Mouse (Mus musculus) small intestine, adult 2 months (tissue): ENCODE measurements around the gene En2.

Experiments used
- CTCF ChIP-seq: fragments of 200-500 bp; IDR thresholded peaks from 2 replicates; pipeline ENCODE4 v1.5.1; 2012; ENCODE audit warnings: low read depth, mild to moderate bottlenecking, control low read depth, inconsistent platforms, low read length, moderate library complexity, mixed read lengths; ENCODE audit not compliant: insufficient replicate concordance, insufficient read length; ENCODE audit errors: extremely low read depth
- POLR2A ChIP-seq: fragments of 200-500 bp; IDR thresholded peaks from 2 replicates; pipeline ENCODE4 v1.6.1; 2012; ENCODE audit warnings: low read depth, mild to moderate bottlenecking, control low read depth, inconsistent platforms, low read length, moderate library complexity

GRCm38 (mm10) chr5:28192099-28192454, 26.6 kb downstream of the En2 start:
- no peak for TF ChIP-seq CTCF
- no peak for TF ChIP-seq POLR2A
